Mouse (Mus musculus) left cerebral cortex, postnatal 25 days (tissue): ENCODE data around the gene Phgdh. TPM values are rescaled to one million over a fixed set of nuclear protein-coding genes. Genes with fewer than 3 reads are reported as not detected.
A peak's percentile ranks its signal among the peaks of the same experiment; 100 is the strongest.

Experiments
- DNase-seq, 2 experiments: peaks; one replicate each; pipeline ENCODE4 v3.0.0; 2022; ENCODE audit warnings: low spot score in 2 of 2, mixed read lengths in 1 of 2
- intact Hi-C: fragments of 180-260 bp; cut with DNase I; formaldehyde crosslinking; loops from one replicate; pipeline ENCODE4 v1.15.1; 2025
- total RNA-seq, 2 experiments: library from RNA; stranded (reverse); gene quantifications; 2 replicates each; pipeline ENCODE4 v1.2.3; 2021

Gene Phgdh
- total RNA-seq, 2 experiments from 2014 or later: 51.7 to 54.5 TPM

DNA sequence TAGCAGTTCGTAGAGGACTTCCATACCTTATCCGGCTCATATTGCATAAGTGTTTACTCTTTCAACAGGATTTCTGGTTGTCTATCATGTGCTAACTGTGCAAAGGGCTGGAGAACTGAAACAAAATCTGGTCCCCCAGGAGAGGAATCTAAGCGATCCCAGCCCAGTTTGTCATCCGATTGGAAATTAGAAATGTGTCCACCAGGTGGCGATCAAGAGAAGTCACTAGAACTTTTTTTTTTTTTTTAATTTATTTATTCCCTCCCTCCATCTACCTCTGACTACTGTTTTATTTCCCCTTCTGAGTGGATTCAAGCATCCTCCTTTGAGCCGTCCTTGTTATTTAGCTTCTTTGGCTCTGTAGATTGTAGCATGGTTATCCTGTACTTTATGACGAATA lies 14.1 kb upstream of the Phgdh start:
- peak; percentile 63 to 71 for DNase-seq
- intact Hi-C loops: no loop called here

DNA sequence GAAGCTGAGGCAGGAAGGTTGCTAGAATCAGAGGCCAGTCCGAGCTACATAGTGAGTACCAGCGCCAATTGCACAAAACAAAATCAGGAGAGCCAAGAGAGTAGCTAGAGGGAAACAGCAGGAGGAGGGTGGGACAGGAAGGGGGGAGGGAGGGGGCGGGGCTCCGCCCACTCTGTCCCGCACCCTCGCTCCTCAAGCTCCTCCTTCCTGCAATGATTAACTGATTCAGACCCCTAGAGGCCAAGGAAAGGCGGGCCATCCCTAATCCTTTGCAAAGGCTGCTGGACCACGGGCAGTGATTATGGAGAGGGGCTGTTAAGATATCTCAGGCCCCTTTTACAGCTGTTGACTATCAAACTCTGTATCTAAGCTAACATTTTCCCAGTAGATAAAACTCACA lies 8.9 kb upstream of the Phgdh start:
- intact Hi-C loops: no loop called here

DNA sequence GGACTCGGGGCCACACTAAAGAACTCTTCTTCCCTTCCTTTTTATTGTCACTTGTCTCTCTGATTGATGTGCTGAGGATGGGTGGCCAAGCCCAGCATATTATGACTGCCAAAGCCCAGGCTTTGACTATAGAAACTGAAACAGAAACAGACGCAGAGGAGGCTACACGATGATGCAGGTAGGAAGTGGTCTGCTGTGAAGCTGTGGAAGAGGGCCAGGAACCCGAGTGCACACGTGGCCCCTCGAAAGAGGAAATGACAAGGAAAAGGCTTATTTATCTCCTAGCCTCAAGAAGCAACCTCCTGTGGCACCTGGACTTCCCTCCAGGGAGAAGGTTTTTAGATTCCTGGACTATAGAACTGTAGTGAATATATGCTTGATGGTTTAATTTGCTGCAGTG lies 8.3 kb upstream of the Phgdh start:
- intact Hi-C loops: no loop called here
- DNase-seq: no peak

More for the DNA sequence above, 8.9 kb upstream of the Phgdh start:
- DNase-seq: no peak

DNA sequence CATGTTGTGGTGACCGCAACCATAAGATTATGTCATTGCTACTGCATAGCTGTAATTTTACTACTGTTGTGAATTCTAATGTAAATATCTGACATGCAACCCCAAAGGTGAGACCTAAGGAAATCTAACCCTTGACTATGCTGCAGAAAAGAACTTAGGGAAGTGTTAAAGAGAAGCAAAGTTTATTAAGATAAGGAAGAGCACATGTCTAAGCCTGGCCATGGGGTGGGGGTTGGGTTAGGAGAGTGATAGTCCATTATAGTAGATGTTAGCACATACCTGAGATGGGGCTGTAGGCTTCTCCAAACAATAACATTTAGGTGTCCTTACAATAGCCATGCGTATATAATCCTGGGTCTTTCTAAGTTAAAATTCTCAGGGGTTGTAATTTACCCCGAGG lies 3.4 kb upstream of the Phgdh start:
- DNase-seq: no peak
- intact Hi-C loops: no loop called here

DNA sequence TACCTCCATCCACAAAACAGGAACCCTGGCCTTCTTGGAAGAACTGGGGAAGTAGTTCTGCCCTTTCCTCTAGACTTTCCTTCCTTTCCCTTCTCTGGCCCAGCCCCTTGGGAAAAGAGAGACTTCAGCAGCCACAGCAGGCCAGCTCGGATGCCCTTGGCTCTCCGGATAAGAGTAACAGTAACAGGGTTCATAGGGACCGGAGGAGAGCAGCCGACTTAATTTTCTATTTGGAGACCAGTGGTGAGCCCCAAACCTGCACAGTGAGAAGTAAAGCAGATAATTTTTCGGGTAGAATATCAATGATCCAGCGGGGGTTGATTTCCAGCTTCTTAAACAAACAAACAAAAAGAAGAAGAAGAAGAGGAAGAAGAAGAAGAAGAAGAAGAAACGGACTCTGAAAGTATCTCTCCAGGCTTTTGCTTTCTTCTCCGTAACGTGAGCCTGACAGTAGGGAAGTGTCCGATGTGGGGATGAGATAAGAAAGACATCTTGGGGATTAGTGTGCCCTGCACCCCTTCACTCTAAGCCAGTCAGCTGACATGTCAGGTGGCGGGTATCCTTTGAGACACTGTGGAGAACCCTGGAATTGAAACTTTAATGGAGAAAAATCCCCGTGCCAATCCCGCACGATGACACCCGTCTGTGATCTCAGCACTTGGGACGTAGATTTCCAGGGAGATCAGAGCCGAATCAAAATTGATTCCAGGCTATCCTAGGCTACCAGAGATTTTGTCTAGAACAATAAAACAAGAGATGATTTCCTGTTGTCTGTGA lies 1.2 kb upstream of the Phgdh start:
- intact Hi-C loops: no loop called here

DNA sequence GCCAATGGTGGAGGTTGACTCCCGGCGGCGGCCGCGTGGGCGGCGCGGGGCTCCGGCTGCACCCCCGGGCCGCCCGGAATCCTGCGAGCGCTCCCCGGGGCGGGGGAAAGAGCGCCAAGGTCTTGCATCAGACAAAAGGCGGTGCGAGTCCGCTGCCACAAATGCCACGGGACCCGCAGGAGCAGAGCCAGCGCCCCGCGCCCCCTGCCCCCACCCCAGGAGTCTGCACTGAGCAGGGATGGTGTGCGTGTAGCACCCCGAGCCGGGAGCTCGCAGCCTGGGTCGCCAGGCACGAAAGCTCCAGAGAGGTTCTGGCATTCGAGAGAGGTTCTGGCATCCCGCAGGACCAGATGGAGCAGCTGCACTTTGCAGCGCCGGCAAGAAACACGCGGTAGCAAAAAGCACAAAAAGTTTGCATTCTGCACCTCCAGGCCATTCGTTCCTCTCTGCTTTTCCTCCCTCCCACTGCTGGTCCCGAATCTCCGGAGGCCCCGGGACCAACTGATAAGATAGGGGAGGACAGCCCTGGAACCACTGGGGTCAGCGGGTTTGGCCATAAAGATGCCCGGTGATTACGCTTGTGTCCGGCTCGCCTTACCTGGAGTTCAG lies 589 bp downstream of the Phgdh start:
- DNase-seq: peak; percentile 27 to 47
- intact Hi-C loops: no loop called here

More for the DNA sequence above, 1.2 kb upstream of the Phgdh start:
- DNase-seq: no peak

DNA sequence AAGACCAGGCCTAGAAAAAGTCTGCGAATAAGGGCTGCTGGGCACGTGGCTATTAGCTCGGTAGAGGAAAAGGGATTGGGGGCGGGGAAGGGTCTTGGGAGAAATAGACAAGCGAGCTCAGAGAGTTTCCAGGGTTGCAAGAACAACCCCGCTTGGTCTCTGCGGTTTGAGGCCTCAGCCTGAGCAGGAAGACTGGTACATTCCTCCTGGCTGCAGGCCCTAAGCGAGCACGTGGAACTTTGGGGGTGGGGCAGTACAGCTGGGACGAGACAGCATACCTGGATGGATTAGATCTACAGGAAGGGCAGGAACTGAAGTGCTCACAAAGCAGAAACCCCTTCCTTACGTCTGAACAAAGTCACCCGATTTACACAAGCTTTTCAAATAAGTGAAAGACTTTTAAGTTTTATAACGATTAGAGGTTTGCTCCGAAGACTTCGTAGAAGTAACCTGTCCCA lies 1.2 kb downstream of the Phgdh start:
- peak; percentile 36 to 42 for DNase-seq
- intact Hi-C loops: no loop called here

DNA sequence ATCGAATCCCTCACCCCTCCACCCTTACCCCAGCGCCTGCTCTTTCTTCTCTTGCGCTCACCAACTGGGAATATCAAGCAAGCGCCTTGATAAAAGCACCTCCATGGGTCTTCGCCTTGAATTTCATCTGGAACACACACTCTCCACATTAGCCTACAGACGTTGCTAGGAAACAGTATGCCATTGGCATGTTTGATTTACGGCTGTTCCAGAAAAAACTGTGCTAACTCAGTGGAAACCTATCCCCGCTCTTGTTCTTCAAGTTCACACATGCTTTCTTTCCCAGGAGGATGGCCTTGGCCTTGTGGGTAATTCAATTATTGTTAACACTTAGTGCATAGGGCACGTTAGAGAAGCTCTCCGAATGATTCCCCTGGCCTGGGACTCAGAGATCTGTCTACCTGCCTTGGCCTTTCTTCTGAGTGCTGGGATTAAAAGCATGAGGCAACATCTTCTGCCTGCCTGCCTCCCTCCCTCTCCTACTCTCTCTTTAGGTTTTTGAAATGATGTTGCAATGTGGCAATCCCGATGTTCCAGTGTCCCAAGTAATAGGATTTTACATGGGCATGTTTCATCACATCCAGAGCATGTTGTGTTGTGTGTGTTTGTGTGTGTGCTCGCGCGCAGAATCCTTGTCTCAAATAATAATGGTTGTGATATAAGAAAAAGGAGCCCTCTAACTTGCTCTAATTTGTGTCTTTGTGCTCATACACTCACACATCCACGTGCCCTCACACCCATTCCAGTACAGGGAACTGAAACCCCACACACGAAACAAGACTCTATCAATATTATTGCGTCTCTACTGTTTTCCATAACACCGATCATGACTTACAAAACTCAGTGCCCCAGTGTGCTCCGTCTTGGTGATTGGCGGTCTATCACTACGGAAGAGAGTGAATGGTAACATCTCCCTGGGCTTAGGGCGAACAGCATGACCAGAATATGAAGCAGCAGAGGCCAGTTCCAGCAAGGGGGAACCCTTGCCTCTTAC lies 2.8 kb downstream of the Phgdh start:
- intact Hi-C loops: no loop called here
- no peak for DNase-seq

DNA sequence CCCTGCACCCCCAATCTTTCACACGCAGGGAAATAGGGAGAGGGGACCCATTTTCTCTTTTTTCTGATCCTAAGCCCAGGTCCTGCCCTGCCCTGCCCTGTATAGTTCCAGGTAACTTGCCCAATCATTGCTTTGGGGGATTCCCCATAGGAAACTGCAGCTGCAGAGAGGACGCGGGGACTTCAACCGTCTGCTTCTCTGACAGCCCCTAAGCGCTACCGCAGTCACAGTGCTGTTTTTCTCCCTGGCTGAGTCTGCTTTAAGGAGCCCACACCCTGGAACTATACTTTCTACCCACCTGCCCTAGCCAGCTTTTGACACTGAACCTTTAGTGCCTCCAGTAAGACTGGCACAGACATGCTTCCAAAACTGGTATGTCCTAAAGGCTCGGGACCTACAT lies 3.9 kb downstream of the Phgdh start:
- intact Hi-C loops: no loop called here
- no peak for DNase-seq

DNA sequence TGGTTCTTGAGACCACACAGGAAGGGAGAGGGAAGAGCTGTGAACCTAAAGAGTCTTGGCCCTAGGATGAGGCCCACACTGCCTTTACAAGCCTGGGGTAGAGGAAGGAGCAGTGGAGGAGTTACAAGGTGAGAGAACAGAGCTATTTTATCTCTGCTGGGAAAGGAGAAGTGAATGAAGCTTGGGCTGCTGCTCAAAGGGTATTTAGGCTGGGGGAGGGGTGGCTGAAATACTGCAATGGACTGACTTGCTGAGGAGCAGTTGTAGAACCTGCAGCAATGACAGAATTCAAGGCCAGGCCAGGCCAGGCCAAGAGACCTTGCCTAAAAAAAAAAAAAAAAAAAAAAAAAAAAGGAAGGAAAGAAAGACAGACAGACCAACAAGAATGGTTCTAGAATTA lies 4.5 kb downstream of the Phgdh start:
- DNase-seq: no peak
- intact Hi-C loops: no loop called here

DNA sequence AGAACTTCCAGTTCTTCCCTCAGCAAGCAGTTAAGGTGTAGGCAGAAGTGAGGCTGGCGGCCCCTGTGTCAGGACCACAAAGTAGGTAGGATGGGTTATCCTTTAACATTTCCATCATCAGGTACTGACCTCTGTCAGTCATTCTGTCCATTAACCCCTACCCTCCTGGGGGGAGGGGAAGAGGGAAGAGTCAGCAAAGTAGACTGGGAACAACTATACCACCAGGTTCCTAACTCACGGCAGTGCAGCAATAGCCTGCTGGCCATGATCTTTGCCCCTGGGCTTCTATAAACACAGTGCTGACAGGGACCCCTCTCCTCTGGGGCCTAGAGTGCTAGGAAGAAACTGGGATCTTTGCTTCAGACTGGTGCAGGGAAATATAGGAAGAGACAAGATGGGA lies 5.8 kb downstream of the Phgdh start:
- DNase-seq: no peak
- intact Hi-C loops: no loop called here

DNA sequence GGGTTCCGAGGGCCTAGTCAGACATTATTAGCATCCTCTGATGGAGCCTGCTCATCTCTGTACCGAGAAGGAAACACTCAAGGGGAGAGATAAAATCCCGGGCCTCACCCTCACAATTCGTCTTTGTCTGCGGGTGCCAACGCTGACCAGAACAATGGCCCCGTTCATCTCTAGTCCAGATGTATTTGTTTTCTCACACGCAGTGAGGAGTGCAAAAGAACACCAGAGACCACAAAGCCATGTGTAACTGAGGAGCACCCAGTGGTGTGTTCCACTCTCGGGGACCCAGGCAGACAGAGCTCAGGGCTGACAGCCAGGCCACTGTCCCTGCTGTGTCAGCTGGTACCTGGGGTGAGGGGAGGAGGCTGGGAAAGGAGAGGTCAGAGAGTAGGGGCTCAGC lies 15.6 kb downstream of the Phgdh start:
- peak in 1 of 2 experiments; percentile 23 for DNase-seq
- intact Hi-C loops: no loop called here

DNA sequence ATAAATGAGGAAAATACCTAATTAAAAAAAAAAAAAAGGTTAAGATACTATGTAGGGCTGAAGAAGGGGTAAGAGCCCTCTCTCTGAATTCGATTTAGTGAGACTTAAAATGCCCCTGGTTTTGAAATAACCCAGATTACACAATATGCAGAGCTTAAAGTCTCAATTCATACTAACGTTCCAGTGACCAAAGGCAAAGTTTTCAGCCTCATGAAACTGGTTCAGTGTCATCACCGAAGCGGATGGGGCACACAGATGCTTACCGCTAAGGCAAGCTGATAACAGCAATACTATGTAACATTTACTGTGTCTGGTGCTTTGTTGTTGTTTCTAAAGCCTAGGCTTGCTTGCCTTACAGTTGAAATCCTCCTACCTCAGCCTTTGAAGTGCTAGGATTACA lies 17.6 kb downstream of the Phgdh start:
- no peak for DNase-seq
- intact Hi-C loops: no loop called here

DNA sequence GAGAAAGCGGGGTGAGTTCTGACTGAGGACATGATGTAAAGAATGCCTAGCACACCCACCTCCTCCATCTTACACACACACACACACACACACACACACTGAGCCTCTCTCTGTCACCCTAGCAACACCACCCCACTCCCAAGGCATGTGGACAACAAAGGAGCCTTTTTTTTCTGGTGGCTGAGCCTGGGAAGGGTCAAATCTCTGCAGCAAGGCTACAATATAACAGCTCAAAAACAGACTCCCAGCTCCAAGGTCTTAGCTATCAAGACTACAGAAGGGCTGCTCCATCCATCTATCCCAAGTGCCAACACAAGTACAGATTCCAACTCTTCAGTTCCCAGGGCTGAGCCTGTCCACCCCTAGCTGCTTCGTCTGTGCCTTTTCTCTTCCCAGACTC lies 20.6 kb downstream of the Phgdh start:
- intact Hi-C loops: no loop called here
- DNase-seq: peak in 1 of 2 experiments; percentile 32

DNA sequence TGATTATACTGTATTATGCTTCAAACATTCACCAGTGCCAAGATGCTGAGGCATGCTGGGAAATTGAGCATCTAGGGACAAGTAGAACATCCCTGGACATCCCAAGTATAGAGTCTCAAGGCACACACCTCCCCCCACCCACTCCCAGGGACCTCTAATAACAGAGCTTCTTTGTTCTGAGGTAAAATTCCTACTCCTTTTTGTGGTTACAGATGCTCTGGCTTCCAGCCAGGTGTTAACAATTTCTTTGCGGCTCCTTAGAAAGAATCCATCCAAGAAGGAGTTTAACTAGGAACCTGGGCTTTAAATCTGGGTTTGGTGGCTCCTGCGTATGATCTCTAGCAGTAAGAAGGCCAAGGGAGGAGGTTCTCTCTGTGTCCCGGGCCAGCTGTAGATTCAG lies 22.6 kb downstream of the Phgdh start:
- intact Hi-C loops: no loop called here
- DNase-seq: peak in 1 of 2 experiments; percentile 27

DNA sequence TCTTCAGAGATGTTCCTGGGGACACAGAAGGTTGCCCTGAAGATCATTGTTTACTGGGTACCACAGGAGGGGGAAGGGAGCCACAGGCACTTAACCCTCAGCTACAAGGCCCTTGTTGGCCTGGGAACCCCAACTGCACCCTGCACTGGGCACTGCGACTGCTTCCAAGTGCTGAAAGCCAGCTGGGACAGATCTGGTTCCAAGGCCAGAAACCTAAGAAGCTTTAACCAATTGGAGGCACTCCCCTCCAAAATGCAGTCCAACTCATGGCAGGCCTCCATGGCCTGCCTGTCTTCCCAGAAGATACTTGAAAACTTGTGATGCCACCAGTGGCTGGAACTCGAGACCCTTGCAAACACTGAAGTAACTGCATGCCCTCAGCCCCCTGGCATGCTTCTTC lies 24.6 kb downstream of the Phgdh start:
- peak in 1 of 2 experiments; percentile 19 for DNase-seq
- intact Hi-C loops: no loop called here

DNA sequence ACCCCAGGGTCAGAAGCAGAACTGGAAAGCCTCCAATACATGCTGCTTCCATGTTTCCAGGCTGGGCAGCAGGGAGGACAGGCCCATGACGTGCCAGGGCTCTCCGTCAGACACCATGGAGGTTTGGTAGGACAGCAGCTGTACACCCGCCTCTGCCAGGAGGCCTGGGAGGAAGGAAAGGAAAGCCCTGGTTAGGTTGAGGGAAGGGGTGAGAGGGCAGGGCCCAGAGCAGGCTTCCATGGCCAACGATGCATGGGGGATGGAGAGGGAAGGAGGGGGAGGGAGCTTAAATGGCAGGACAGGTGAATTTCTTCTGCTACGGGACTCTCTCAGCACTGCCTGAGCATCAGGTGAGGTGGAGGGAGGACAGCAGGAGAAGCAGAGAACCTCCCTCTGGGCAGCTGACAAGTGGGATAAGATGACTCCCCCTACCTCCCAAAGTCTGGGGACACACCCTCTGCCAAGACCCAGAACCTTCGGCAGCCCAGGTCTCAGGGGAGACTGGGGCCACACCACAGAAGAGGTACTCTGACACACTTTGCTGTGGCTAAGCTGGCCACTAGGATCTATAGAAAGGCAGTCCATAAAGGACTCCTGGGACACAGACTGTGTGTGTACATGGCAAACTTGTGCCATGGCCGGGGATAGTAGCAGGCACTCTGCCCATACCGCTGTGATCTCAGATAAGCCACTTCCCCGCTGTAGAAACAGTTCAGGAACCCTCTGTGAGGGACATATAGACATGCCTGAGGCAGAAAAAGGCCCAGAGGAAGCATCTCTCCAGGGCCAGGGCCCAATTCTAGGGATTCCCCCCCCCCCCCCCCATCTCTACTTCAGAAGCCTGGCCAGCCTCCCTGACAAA lies 26.3 kb downstream of the Phgdh start:
- intact Hi-C loops: loop anchor here (1.0 to 5.0 kb wide), 2 partner anchors 86 to 386 kb away; no protein-coding TSS in a partner anchor
- DNase-seq: no peak

DNA sequence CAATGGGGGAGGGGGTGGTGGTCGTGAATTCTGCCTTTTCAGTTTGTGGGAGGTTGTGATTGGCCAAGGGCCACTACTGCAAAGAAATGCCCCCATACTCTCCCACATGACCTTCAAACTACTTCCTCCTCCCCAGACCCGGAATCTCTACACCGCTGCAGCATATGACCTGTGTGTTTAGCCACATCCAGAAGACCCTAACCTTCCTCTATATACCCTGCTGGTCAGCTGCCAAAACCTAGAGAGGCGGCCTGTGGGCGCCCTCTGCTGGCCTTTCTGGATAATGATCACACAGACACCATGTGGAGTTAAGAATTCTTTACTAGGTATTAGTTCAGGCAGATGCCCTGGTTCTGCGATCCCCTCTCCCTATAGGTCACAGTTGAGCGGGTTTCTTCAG lies 26.9 kb downstream of the Phgdh start:
- peak; percentile 38 to 53 for DNase-seq
- intact Hi-C loops: loop anchor here (1.0 to 5.0 kb wide), 2 partner anchors 86 to 386 kb away; no protein-coding TSS in a partner anchor

DNA sequence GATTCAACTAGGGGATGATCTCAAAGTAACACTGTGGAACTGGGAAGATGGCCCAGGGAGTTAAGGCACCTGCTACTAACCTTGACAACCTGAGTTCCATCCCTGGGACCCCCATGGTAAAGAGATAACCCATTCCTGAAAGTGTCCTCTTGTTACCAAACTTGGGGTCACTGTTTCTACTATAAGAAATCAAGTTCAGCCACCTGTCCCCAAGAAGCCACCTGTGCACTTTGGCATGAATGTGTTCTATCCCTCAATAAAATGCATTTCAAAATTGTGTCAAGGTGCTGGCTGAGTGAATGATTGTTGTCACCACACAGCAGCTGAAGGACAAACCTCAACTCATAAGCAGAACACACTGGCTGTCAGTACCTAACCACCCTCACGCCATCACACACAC lies 29.3 kb downstream of the Phgdh start:
- intact Hi-C loops: loop anchor here (5.0 kb wide), 1 partner anchor 383 kb away; no protein-coding TSS in a partner anchor
- no peak for DNase-seq
